Mouse (Mus musculus) mouse embryonic stem cell (cell line): ENCODE results near the gene Gm17581.
"Not testable (repeated sequence)": the region's sequence is repeated elsewhere in the genome, so short reads cannot be mapped to it uniquely, and the experiment has no call there.

Experiments used
- in situ Hi-C, 2 experiments: fragments of 300-500 bp; cut with MboI; formaldehyde crosslinking; loops; 1 replicate in 1 of 2; 3 replicates in 1 of 2; pipeline ENCODE4 v1.14.3; 2019 to 2020; ENCODE audit warnings: low sequenced_read_pairs in 2 of 2, low pct_unique_long_range_greater_than_20kb in 1 of 2, mixed read lengths in 1 of 2; ENCODE audit not compliant: unreplicated experiment in 1 of 2

Gene Gm17581

DNA sequence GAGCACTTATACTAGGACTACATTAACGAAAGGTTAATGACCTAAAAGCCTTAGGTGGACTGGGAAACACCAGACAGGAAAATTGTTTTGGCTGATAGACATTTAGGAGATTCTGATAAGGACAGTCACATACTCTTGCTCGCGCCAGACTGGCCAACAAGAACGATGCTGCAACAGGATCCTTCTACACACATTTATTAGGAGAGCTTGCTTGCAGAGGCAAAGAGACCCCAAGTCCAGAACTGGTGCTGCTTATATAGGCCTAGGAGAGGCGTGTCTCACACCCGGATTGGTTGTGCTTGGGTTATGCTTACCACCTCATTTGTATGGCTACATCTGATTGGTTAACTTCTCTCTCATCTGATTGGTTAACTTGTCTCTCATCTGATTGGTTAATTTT, 37.2 kb downstream of the Gm17581 start:
- in situ Hi-C loops = not testable (repeated sequence)

- in situ Hi-C loops = no loop called here
Observed at GRCm38 (mm10) chr2:155696851-155697250, 38.8 kb downstream of the Gm17581 start.

GRCm38 (mm10) chr2:155696091-155696558, 39.5 kb downstream of the Gm17581 start:
- in situ Hi-C loops = no loop called here

- in situ Hi-C loops = no loop called here
Observed at GRCm38 (mm10) chr2:155695316-155695715, 40.4 kb downstream of the Gm17581 start.

DNA sequence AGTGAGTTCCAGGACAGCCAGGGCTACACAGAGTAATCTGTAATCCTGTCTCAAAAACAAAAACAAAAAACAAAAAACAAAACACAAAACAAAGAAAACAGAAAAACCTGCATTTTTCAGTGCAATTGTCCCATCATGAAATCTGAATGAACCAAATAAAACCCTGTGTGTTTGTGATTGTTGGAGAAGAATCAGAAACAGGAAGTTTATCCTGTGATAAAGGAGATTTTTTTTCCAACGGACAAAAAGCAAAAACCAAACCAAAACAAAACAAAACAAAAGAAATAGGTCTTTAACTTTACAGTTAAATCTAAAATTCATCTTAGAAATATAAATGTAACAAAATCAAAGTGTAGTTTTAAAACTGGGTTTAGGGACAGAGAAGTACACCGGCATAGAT, 41.1 kb downstream of the Gm17581 start:
- in situ Hi-C loops = no loop called here

GRCm38 (mm10) chr2:155693136-155693535, 42.5 kb downstream of the Gm17581 start:
- in situ Hi-C loops = no loop called here

DNA sequence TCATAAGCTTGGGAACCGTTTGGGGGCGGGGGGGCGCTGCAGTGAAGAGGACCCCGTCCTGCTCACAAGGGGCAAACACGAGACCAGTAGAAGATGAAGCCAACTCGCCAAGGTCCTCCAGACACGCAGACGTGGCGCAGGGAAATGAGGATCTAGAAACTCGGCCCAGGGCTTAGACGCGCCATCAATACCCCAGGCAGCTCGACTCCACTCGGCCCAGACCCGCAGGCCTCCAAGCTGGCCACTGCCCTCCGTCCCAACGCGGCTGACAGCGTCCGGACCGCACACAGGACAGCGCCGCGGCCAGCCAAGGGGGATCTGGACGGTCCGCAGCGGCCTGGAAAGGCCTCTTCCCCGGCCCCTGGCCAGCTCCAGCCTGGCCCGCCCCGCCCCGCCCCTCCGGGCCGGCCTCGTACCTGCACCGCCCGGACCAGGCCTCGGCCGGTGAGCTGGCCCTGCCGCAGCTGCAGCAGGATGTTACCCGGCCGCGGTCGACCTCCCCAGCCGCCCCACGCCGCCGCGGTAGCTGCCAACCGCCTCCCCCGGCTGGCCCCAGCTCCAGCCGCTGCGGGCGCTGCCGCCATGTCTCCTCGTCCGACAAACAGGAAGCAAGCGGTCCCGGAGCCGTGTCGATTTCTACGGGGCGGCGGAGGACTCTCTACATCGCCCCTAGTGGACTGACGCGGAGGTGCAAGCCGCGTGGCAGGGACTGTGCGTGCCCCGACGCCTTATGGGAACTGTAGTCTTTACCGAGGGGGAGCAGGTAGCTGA, 43.8 kb downstream of the Gm17581 start, which contains the start of gene Trpc4ap:
TSS of gene Trpc4ap (minus strand) at position 662 of the 771 bp plus-strand sequence.
- in situ Hi-C loops = no loop called here

- in situ Hi-C loops = no loop called here
Observed at GRCm38 (mm10) chr2:155691336-155691722, 44.3 kb downstream of the Gm17581 start.

DNA sequence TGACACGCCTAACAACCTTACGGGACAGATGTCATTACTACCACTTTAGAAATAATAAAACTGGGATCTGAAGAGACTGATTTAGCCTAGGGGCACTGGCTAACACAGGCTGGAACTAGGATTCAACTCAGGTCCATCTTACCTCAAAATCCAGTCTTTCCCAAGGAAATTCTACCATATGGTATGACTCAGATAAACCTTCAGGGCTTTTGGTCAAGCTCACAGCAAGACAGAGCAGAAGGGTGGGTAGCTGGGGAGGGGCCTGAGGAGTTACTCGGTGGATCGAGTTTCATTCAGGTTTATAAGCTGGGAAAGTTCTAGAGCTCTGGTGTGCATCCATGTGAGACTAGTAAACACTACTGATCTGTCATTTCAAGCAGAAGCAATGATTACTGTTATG, 46.5 kb downstream of the Gm17581 start:
- in situ Hi-C loops = loop anchor here in 1 of 2 experiments (10.0 kb wide), 1 partner anchor 66 kb away; the partner anchor contains the start of gene Procr

GRCm38 (mm10) chr2:155687746-155688145, 47.9 kb downstream of the Gm17581 start:
- in situ Hi-C loops = loop anchor here in 1 of 2 experiments (10.0 kb wide), 1 partner anchor 67 kb away; the partner anchor contains the start of gene Procr

DNA sequence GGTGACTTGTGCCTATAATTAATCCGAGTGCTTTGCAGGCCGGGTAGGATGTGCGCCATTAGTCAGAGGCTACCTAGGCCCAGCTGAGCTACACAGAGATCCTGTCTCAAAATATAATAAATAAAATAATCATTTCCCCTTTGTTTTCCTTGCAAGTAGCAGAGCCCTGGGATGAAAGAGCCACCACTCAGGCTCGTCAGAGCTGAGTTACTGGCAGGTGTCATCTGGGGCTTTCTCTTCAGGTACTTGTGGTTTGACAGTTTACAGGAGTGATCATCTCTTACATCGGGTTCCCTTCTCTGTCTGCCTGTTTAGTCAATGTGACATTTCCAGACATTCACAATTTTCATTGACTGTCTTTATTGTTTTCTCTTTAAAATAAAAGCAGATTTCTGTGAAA, 49.1 kb downstream of the Gm17581 start:
- in situ Hi-C loops = loop anchor here in 1 of 2 experiments (10.0 kb wide), 1 partner anchor 68 kb away; the partner anchor contains the start of gene Procr
